Mouse (Mus musculus) midbrain, embryonic 13.5 days (tissue): ENCODE measurements around the gene Crot. TPM values are rescaled to one million over a fixed set of nuclear protein-coding genes. Genes with fewer than 3 reads are reported as not detected.

Experiments used
- ATAC-seq: fragments of 200-750 bp; cut with Nextera tagmentation; 2 replicates; pipeline ENCODE4 v1.8.0; 2017; ENCODE audit warnings: mild to moderate bottlenecking, moderate TSS enrichment, moderate library complexity
- H3K27ac ChIP-seq: fragments of 300-500 bp; sonication (generic); 2 replicates; pipeline ENCODE4 v1.5.1; 2015; ENCODE audit warnings: inconsistent platforms, mild to moderate bottlenecking, moderate library complexity
- H3K27me3 ChIP-seq: fragments of 300-500 bp; sonication (generic); 2 replicates; pipeline ENCODE4 v1.6.1; 2015; ENCODE audit warnings: mild to moderate bottlenecking, inconsistent platforms
- H3K36me3 ChIP-seq: fragments of 300-500 bp; sonication (generic); 2 replicates; pipeline ENCODE4 v1.6.1; 2015; ENCODE audit warnings: mild to moderate bottlenecking, inconsistent platforms
- H3K4me1 ChIP-seq: fragments of 300-500 bp; sonication (generic); replicated peaks from 2 replicates; pipeline ENCODE4 v1.6.1; 2015; ENCODE audit warnings: inconsistent platforms
- H3K4me2 ChIP-seq: fragments of 300-500 bp; sonication (generic); replicated peaks from 2 replicates; pipeline ENCODE4 v1.6.1; 2015; ENCODE audit warnings: moderate library complexity, mild to moderate bottlenecking, inconsistent platforms
- H3K4me3 ChIP-seq: fragments of 300-500 bp; sonication (generic); replicated peaks from 2 replicates; pipeline ENCODE4 v1.5.1; 2015; ENCODE audit warnings: mild to moderate bottlenecking, inconsistent platforms
- H3K9ac ChIP-seq: fragments of 300-500 bp; sonication (generic); replicated peaks from 2 replicates; pipeline ENCODE4 v1.6.1; 2015; ENCODE audit warnings: mild to moderate bottlenecking, inconsistent platforms
- H3K9me3 ChIP-seq: fragments of 300-500 bp; sonication (generic); 2 replicates; pipeline ENCODE4 v1.6.1; 2016; ENCODE audit warnings: mild to moderate bottlenecking, inconsistent platforms
- WGBS: fragments of 180-500 bp; shearing (Covaris S2); methylation state at CpG from one replicate; pipeline ENCODE4 v1.1.7; 2015; 5-methylcytosine and 5-hydroxymethylcytosine counted together
- polyA plus RNA-seq: library from polyadenylated mRNA; unstranded; fragments of >200 nt; fragmentation: Nextera tagmentation; extraction: Ambion mirVana; gene quantifications from 2 replicates; pipeline ENCODE4 v1.2.1, GENCODE M21; 2015

The Crot gene
- 17.8 and 19.2 TPM in 2 replicates for polyA plus RNA-seq

GRCm38 (mm10) chr5:8996686-8997512 lies at the start of gene Crot:
Gene Crot (minus strand): TSS chr5:8997324.
- Histone ChIP-seq H3K9me3 (no peaks in the 10 kb centered on the region), H3K4me2 (peak within 1 kb of the TSS; percentile 65), H3K27ac (peak within 1 kb of the TSS; percentile 90), H3K4me1 (peaks cover 31% of the 10 kb centered on the region), H3K4me3 (peak within 1 kb of the TSS; percentile 74), H3K9ac (peak within 1 kb of the TSS; percentile 80), H3K36me3 (peaks cover 4% of the 10 kb centered on the region; the same call in 1 of the 2 replicates), H3K27me3 (no peaks in the 10 kb centered on the region)
- peak; percentile 100 for ATAC-seq
- under 1% methylated on average over 56 of the region's 57 CpGs for WGBS

GRCm38 (mm10) chr5:9045904-9046303 lies 48.8 kb upstream of the Crot start:
- Histone ChIP-seq H3K9me3 (no peaks in the 10 kb centered on the region), H3K36me3 (no peaks in the 10 kb centered on the region), H3K27ac (no peak overlapping the region), H3K27me3 (no peaks in the 10 kb centered on the region), H3K9ac (no peak overlapping the region), H3K4me2 (no peak overlapping the region), H3K4me3 (no peak overlapping the region), H3K4me1 (0 out of 2 replicates have a peak, but pooled peaks cover 11% of the 10 kb centered on the region)
- ATAC-seq: no peak
- 90% methylated on average over 8 of the region's 8 CpGs for WGBS

GRCm38 (mm10) chr5:9044821-9045220 lies 47.7 kb upstream of the Crot start:
- H3K36me3 ChIP-seq: no peaks in the 10 kb centered on the region
- no peaks in the 10 kb centered on the region for H3K9me3 ChIP-seq
- H3K27me3 ChIP-seq: no peaks in the 10 kb centered on the region
- no peak overlapping the region for H3K4me3 ChIP-seq
- WGBS: 58% methylated on average over 2 of the region's 2 CpGs
- ATAC-seq: no peak
- no peak overlapping the region for H3K4me2 ChIP-seq
- no peak overlapping the region for H3K9ac ChIP-seq
- no peak overlapping the region for H3K27ac ChIP-seq
- H3K4me1 ChIP-seq: 0 out of 2 replicates have a peak, but pooled peaks cover 11% of the 10 kb centered on the region

- H3K36me3 ChIP-seq: no peaks in the 10 kb centered on the region
- H3K27me3 ChIP-seq: no peaks in the 10 kb centered on the region
- H3K27ac ChIP-seq: no peak overlapping the region
- no peaks in the 10 kb centered on the region for H3K9me3 ChIP-seq
- no peak overlapping the region for H3K9ac ChIP-seq
- 67% methylated on average over 8 of the region's 8 CpGs for WGBS
- no peak overlapping the region for H3K4me3 ChIP-seq
- no peak for ATAC-seq
- H3K4me1 ChIP-seq: 0 out of 2 replicates have a peak, but pooled peaks cover 11% of the 10 kb centered on the region
- H3K4me2 ChIP-seq: no peak overlapping the region
These were observed 46.6 kb upstream of the Crot start for GRCm38 (mm10) chr5:9043582-9044267.

GRCm38 (mm10) chr5:9042721-9043416 lies 45.7 kb upstream of the Crot start:
- H3K27ac ChIP-seq: no peak overlapping the region
- no peak for ATAC-seq
- no peaks in the 10 kb centered on the region for H3K9me3 ChIP-seq
- H3K4me3 ChIP-seq: no peak overlapping the region
- H3K36me3 ChIP-seq: no peaks in the 10 kb centered on the region
- H3K9ac ChIP-seq: no peak overlapping the region
- 0 out of 2 replicates have a peak, but pooled peaks cover 11% of the 10 kb centered on the region for H3K4me1 ChIP-seq
- 47% methylated on average over 10 of the region's 10 CpGs for WGBS
- H3K4me2 ChIP-seq: no peak overlapping the region
- H3K27me3 ChIP-seq: no peaks in the 10 kb centered on the region

GRCm38 (mm10) chr5:9040665-9041215 lies 43.6 kb upstream of the Crot start:
- no peak overlapping the region for H3K9ac ChIP-seq
- ATAC-seq: no peak
- H3K9me3 ChIP-seq: no peaks in the 10 kb centered on the region
- 83% methylated on average over 3 of the region's 3 CpGs for WGBS
- H3K4me3 ChIP-seq: no peak overlapping the region
- H3K27me3 ChIP-seq: no peaks in the 10 kb centered on the region
- no peak overlapping the region for H3K27ac ChIP-seq
- no peak overlapping the region for H3K4me2 ChIP-seq
- H3K4me1 ChIP-seq: 0 out of 2 replicates have a peak, but pooled peaks cover 11% of the 10 kb centered on the region
- H3K36me3 ChIP-seq: no peaks in the 10 kb centered on the region

- H3K4me3 ChIP-seq: no peak overlapping the region
- 55% methylated on average over 7 of the region's 7 CpGs for WGBS
- 0 out of 2 replicates have a peak, but pooled peaks cover 11% of the 10 kb centered on the region for H3K4me1 ChIP-seq
- H3K4me2 ChIP-seq: no peak overlapping the region
- no peaks in the 10 kb centered on the region for H3K27me3 ChIP-seq
- ATAC-seq: no peak
- H3K9me3 ChIP-seq: no peaks in the 10 kb centered on the region
- H3K9ac ChIP-seq: no peak overlapping the region
- no peaks in the 10 kb centered on the region for H3K36me3 ChIP-seq
- H3K27ac ChIP-seq: no peak overlapping the region
These were observed 42.9 kb upstream of the Crot start for GRCm38 (mm10) chr5:9039978-9040377.

- no peaks in the 10 kb centered on the region for H3K27me3 ChIP-seq
- no peak overlapping the region for H3K4me2 ChIP-seq
- H3K9me3 ChIP-seq: no peaks in the 10 kb centered on the region
- H3K36me3 ChIP-seq: no peaks in the 10 kb centered on the region
- H3K4me1 ChIP-seq: no peaks in the 10 kb centered on the region
- H3K4me3 ChIP-seq: no peak overlapping the region
- no peak for ATAC-seq
- no peak overlapping the region for H3K27ac ChIP-seq
- no peak overlapping the region for H3K9ac ChIP-seq
- 83% methylated on average over 4 of the region's 4 CpGs for WGBS
These were observed 40.2 kb upstream of the Crot start for GRCm38 (mm10) chr5:9037292-9037691.

GRCm38 (mm10) chr5:9035457-9035856 lies 38.3 kb upstream of the Crot start:
- Histone ChIP-seq H3K4me2 (no peak overlapping the region), H3K4me3 (no peak overlapping the region), H3K9ac (no peak overlapping the region), H3K36me3 (no peaks in the 10 kb centered on the region), H3K27ac (no peak overlapping the region), H3K4me1 (no peaks in the 10 kb centered on the region), H3K9me3 (no peaks in the 10 kb centered on the region), H3K27me3 (no peaks in the 10 kb centered on the region)
- WGBS: 92% methylated on average over 4 of the region's 4 CpGs
- no peak for ATAC-seq

GRCm38 (mm10) chr5:9034535-9034934 lies 37.4 kb upstream of the Crot start:
- no peaks in the 10 kb centered on the region for H3K36me3 ChIP-seq
- no peak for ATAC-seq
- no peak overlapping the region for H3K27ac ChIP-seq
- WGBS: 95% methylated on average over 9 of the region's 9 CpGs
- no peaks in the 10 kb centered on the region for H3K4me1 ChIP-seq
- no peak overlapping the region for H3K4me2 ChIP-seq
- no peaks in the 10 kb centered on the region for H3K27me3 ChIP-seq
- H3K4me3 ChIP-seq: no peak overlapping the region
- no peak overlapping the region for H3K9ac ChIP-seq
- no peaks in the 10 kb centered on the region for H3K9me3 ChIP-seq

GRCm38 (mm10) chr5:9033843-9034242 lies 36.7 kb upstream of the Crot start:
- no peak overlapping the region for H3K4me2 ChIP-seq
- H3K36me3 ChIP-seq: no peaks in the 10 kb centered on the region
- H3K4me1 ChIP-seq: no peaks in the 10 kb centered on the region
- no peak for ATAC-seq
- no peak overlapping the region for H3K27ac ChIP-seq
- no peak overlapping the region for H3K4me3 ChIP-seq
- WGBS: 91% methylated on average over 5 of the region's 5 CpGs
- no peaks in the 10 kb centered on the region for H3K9me3 ChIP-seq
- no peaks in the 10 kb centered on the region for H3K27me3 ChIP-seq
- no peak overlapping the region for H3K9ac ChIP-seq
